Mouse (Mus musculus) intestine, postnatal 0 days (tissue): ENCODE data around the gene Rundc1. TPM values are rescaled to one million over a fixed set of nuclear protein-coding genes. Genes with fewer than 3 reads are reported as not detected.
A peak's percentile ranks its signal among the peaks of the same experiment; 100 is the strongest.
"Not testable (repeated sequence)": the region's sequence is repeated elsewhere in the genome, so short reads cannot be mapped to it uniquely, and the experiment has no call there.

Experiments used
- ATAC-seq: fragments of 200-750 bp; cut with Nextera tagmentation; 2 replicates; pipeline ENCODE4 v1.8.0; 2017; ENCODE audit warnings: mild to moderate bottlenecking, moderate TSS enrichment, moderate library complexity
- H3K27ac ChIP-seq: fragments of 300-500 bp; sonication (generic); 2 replicates; pipeline ENCODE4 v1.5.1; 2014; ENCODE audit warnings: mild to moderate bottlenecking, low read depth, low read length, moderate library complexity
- H3K27me3 ChIP-seq: fragments of 300-500 bp; sonication (generic); replicated peaks from 2 replicates; pipeline ENCODE4 v1.6.1; 2014; ENCODE audit warnings: low read length, mixed read lengths; ENCODE audit not compliant: control insufficient read depth, insufficient read depth
- H3K36me3 ChIP-seq: fragments of 300-500 bp; sonication (generic); 2 replicates; pipeline ENCODE4 v1.6.1; 2014; ENCODE audit warnings: mild to moderate bottlenecking, moderate library complexity; ENCODE audit not compliant: control insufficient read depth, insufficient read depth
- H3K4me1 ChIP-seq: fragments of 300-500 bp; sonication (generic); replicated peaks from 2 replicates; pipeline ENCODE4 v1.6.1; 2014; ENCODE audit warnings: antibody characterized with exemption, low read length, mixed read lengths; ENCODE audit not compliant: control insufficient read depth, insufficient read depth
- H3K4me2 ChIP-seq: fragments of 300-500 bp; sonication (generic); replicated peaks from 2 replicates; pipeline ENCODE4 v1.6.1; 2014; ENCODE audit warnings: low read depth, mild to moderate bottlenecking, moderate library complexity
- H3K4me3 ChIP-seq: fragments of 300-500 bp; sonication (generic); 2 replicates; pipeline ENCODE4 v1.5.1; 2014; ENCODE audit warnings: low read depth, low read length
- H3K9ac ChIP-seq: fragments of 300-500 bp; sonication (generic); 2 replicates; pipeline ENCODE4 v1.6.1; 2014; ENCODE audit warnings: mild to moderate bottlenecking, low read depth, low read length
- H3K9me3 ChIP-seq: fragments of 300-500 bp; sonication (generic); 2 replicates; pipeline ENCODE4 v1.6.1; 2016; ENCODE audit warnings: mixed run types; ENCODE audit not compliant: control insufficient read depth
- CTCF ChIP-seq: sonication (generic); IDR thresholded peaks from 2 replicates; pipeline ENCODE4 v1.5.1; 2016; ENCODE audit warnings: low read depth, mild to moderate bottlenecking, control low read depth, antibody characterized with exemption, moderate library complexity
- WGBS: fragments of 180-500 bp; shearing (Covaris S2); extraction: QIAGEN DNeasy Blood & Tissue Kit; methylation state at CpG from one replicate; pipeline ENCODE4 v1.1.7; 2014; 5-methylcytosine and 5-hydroxymethylcytosine counted together
- polyA plus RNA-seq: library from polyadenylated mRNA; unstranded; fragments of >200 nt; fragmentation: Nextera tagmentation; extraction: Ambion mirVana; gene quantifications from 2 replicates; pipeline ENCODE4 v1.2.1, GENCODE M21; 2015

Gene Rundc1
- polyA plus RNA-seq, 1 experiment from 2014 or later: 12.0 TPM

DNA sequence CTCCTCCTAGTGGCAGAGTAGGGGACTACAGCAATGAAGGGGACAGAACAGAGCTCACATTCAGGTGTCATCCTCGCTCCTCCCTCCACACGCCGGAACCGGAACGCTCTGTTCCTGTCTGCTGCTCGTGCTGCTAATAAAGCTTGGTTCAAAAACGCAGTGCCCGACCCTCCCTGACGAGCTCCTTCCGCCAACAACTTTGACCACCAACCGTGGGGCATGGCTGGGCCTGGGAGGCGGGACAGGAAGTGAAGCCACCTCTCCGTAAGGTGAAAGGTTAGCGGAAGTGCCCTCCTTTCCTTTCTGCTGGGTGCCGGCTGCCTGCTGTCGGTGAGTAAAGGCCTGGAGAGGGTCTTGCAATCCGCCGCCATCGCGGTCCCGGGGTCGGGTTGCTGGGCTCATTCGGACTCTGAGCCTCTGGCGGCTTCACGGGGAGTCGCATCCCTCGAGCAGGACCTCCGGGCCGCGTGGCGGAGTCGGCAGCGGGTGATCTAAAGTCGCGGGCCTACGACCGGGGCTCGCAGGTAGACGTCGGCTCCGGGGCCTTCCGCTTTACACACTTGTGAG is 17.3 kb downstream of the Rundc1 start, which contains the start of gene Rpl27:
Gene Rpl27, plus strand, starts transcription at position 172 of the 567 bp plus-strand sequence.
- Histone ChIP-seq H3K27ac (peak within 1 kb of the TSS; percentile 76), H3K9me3 (no peaks in the 10 kb centered on the region), H3K4me1 (peaks cover 5% of the 10 kb centered on the region; the same call in 1 of the 2 replicates), H3K27me3 (no peaks in the 10 kb centered on the region), H3K36me3 (peaks cover 25% of the 10 kb centered on the region), H3K4me3 (peak within 1 kb of the TSS; percentile 80), H3K9ac (peak within 1 kb of the TSS; percentile 89), H3K4me2 (peak within 1 kb of the TSS; percentile 77)
- peak; percentile 88 for TF ChIP-seq CTCF
- ATAC-seq: peak; percentile 98
- WGBS: 0% methylated on average over 42 of the region's 42 CpGs

DNA sequence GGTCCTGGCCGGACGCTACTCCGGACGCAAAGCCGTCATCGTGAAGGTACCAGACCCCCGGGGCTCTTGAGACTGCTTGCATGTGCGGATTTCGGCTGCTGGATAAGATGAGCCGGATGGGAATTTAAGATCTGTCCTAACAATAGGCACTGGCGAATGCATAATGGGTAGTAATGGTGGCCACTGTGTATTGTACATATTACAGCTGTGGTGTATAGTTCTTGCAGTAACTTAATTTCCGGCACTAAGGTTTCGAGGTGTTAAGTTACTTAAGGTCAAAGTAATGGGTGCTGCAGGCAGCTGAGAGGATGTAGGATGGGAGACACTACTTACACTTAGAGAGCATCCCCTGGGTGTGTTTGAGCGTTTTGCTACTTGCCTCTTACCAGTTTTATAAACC is 17.9 kb downstream of the Rundc1 start:
- Histone ChIP-seq H3K27ac (peak overlapping the region; percentile 76), H3K27me3 (no peaks in the 10 kb centered on the region), H3K9me3 (no peaks in the 10 kb centered on the region), H3K4me1 (peaks cover 5% of the 10 kb centered on the region; the same call in 1 of the 2 replicates), H3K36me3 (peaks cover 25% of the 10 kb centered on the region), H3K4me3 (peak overlapping the region; percentile 80), H3K4me2 (peak overlapping the region; percentile 77), H3K9ac (peak overlapping the region; percentile 89)
- TF ChIP-seq CTCF: no peak
- ATAC-seq: no peak
- WGBS: 0% methylated on average over 14 of the region's 14 CpGs

DNA sequence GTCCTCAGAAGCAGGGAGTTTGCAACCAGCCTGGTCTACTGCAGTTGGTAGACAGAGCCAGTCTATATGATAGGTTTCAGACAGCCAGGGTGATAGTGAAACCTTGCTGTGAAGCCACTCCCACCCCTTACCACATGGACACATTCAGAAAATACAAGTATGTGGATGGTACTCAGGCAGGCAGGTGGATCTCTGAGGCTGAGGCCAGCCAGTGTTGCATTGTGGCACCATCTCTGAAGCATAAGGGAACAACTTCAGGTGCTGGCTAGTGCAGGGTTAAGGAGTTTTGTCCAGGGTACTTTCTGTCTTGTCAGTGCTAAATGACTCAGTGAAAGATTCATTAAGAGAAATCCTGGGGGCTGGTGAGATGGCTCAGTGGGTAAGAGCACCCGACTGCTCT is 21.4 kb downstream of the Rundc1 start:
- TF ChIP-seq CTCF: no peak
- WGBS: 87% methylated on average over 1 of the region's 1 CpGs
- H3K9me3 ChIP-seq: no peaks in the 10 kb centered on the region

DNA sequence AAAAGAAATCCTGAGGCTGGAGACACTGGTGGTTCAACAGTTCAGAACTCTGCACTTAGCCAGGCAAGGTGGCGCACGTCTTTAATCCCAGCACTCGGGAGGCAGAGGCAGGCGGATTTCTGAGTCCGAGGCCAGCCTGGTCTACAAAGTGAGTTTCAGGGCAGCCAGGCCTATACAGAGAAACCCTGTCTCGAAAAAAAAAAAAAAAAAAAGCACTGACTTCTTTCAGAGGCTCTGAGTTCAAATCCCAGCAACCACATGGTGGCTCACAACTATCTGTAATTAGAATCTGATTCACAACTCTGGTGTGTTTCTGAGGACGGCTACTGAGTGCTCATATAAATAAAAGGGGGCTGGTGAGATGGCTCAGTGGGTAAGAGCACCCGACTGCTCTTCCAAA is 22.0 kb downstream of the Rundc1 start:
- 86% methylated on average over 8 of the region's 8 CpGs for WGBS
- H3K27me3 ChIP-seq, H3K4me2 ChIP-seq, H3K9ac ChIP-seq, ATAC-seq, H3K9me3 ChIP-seq, H3K4me3 ChIP-seq, H3K27ac ChIP-seq: not testable (repeated sequence)
- Histone ChIP-seq H3K4me1 (peaks cover 11% of the 10 kb centered on the region; the same call in 1 of the 2 replicates), H3K36me3 (peaks cover 25% of the 10 kb centered on the region)

More for the DNA sequence above, 21.4 kb downstream of the Rundc1 start:
- Histone ChIP-seq H3K9ac (no peak overlapping the region), H3K27ac (no peak overlapping the region), H3K36me3 (peaks cover 25% of the 10 kb centered on the region), H3K27me3 (no peaks in the 10 kb centered on the region), H3K4me2 (no peak overlapping the region), H3K4me1 (peaks cover 11% of the 10 kb centered on the region; the same call in 1 of the 2 replicates), H3K4me3 (no peak overlapping the region)
- ATAC-seq: no peak

DNA sequence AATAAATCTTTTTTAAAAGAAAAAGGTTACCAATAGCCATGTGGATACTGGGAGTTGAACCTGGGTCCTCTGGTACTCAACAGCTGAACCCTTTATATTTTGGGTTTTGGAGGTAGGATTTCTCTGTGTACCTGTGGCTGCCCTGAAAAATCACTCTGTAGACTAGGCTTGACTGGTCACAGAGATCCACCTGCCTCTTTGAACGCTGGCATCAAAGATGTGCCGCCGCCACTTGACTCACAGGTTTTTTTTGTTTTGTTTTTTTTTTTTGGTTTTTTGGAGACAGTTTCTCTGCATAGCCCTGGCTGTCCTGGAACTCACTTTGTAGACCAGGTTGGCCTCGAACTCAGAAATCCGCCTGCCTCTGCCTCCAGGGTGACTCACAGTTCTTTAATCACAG is 22.9 kb downstream of the Rundc1 start:
- ATAC-seq: no peak
- Histone ChIP-seq H3K4me1 (peaks cover 11% of the 10 kb centered on the region; the same call in 1 of the 2 replicates), H3K27me3 (no peaks in the 10 kb centered on the region), H3K9ac (no peak overlapping the region), H3K36me3 (peaks cover 25% of the 10 kb centered on the region), H3K27ac (peak overlapping the region; percentile 92; the same call in 1 of the 2 replicates), H3K9me3 (no peaks in the 10 kb centered on the region), H3K4me2 (no peak overlapping the region), H3K4me3 (peak overlapping the region; percentile 58; the same call in 1 of the 2 replicates)
- 83% methylated on average over 5 of the region's 5 CpGs for WGBS
- TF ChIP-seq CTCF: no peak

DNA sequence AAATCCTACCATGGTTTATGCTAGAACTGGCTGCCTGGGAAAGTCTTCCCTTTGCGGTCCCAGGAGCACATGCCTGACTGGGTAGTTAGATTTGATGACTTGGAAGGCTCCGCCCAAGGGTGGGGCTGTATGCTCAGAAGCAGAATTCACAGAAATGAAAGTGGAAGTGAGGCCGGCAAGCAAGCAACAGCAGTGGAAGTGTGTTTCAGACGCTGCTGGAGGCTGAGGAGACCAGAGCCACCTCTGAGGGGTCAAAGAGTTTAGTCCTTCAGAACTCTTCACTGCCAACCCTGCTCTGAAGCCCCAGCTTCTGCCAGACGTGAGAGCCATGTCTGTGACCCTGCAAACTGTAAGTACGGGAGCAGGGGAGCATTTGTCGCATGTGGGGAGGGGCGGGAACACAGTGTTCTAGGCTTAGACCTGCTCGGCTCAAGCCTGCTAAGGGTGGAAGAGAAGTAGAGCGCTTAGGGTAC is 23.4 kb downstream of the Rundc1 start, which contains the start of gene Ifi35:
Gene Ifi35, plus strand, starts transcription at position 134 of the 473 bp plus-strand sequence.
- TF ChIP-seq CTCF: 0 out of 2 replicates have a peak, but pooled peaks have one; percentile 10
- H3K27ac ChIP-seq: peak within 1 kb of the TSS; percentile 92
- H3K36me3 ChIP-seq: peaks cover 25% of the 10 kb centered on the region
- peak within 1 kb of the TSS; percentile 66 for H3K4me2 ChIP-seq
- 10% methylated on average over 10 of the region's 10 CpGs for WGBS
- no peaks in the 10 kb centered on the region for H3K27me3 ChIP-seq
- no peaks in the 10 kb centered on the region for H3K9me3 ChIP-seq
- H3K4me3 ChIP-seq: peak within 1 kb of the TSS; percentile 58
- H3K9ac ChIP-seq: peak within 1 kb of the TSS; percentile 69
- peaks cover 8% of the 10 kb centered on the region; the same call in 1 of the 2 replicates for H3K4me1 ChIP-seq
- ATAC-seq: peak; percentile 71
